Mouse (Mus musculus) stomach, embryonic 14.5 days (tissue): Measurements from ENCODE around the gene Tbc1d30. TPM values are rescaled to one million over a fixed set of nuclear protein-coding genes. Genes with fewer than 3 reads are reported as not detected.

Experiments
- ATAC-seq: fragments of 200-750 bp; cut with Nextera tagmentation; 2 replicates; pipeline ENCODE4 v1.8.0; 2017; ENCODE audit warnings: low read depth, moderate TSS enrichment; ENCODE audit not compliant: insufficient number of reproducible peaks, insufficient read depth, low FRiP score
- H3K27ac ChIP-seq: fragments of 300-500 bp; sonication (generic); 2 replicates; pipeline ENCODE4 v1.5.1; 2014; ENCODE audit warnings: mild to moderate bottlenecking, low read length, moderate library complexity, mixed read lengths
- H3K27me3 ChIP-seq: fragments of 300-500 bp; sonication (generic); 2 replicates; pipeline ENCODE4 v1.6.1; 2014; ENCODE audit warnings: low read length, control low read depth, mixed read lengths; ENCODE audit not compliant: control insufficient read depth, insufficient read depth
- H3K36me3 ChIP-seq: fragments of 300-500 bp; sonication (generic); 2 replicates; pipeline ENCODE4 v1.6.1; 2014; ENCODE audit warnings: mild to moderate bottlenecking, control low read depth, low read length, moderate library complexity, mixed read lengths; ENCODE audit not compliant: control insufficient read depth, insufficient read depth
- H3K4me1 ChIP-seq: fragments of 300-500 bp; sonication (generic); 2 replicates; pipeline ENCODE4 v1.6.1; 2014; ENCODE audit warnings: low read length, control low read depth, mixed read lengths; ENCODE audit not compliant: control insufficient read depth, insufficient read depth
- H3K4me2 ChIP-seq: fragments of 300-500 bp; sonication (generic); replicated peaks from 2 replicates; pipeline ENCODE4 v1.6.1; 2014; ENCODE audit warnings: low read depth, low read length, control low read depth
- H3K4me3 ChIP-seq: fragments of 300-500 bp; sonication (generic); 2 replicates; pipeline ENCODE4 v1.5.1; 2014; ENCODE audit warnings: low read depth, low read length, control low read depth
- H3K9ac ChIP-seq: fragments of 300-500 bp; sonication (generic); replicated peaks from 2 replicates; pipeline ENCODE4 v1.6.1; 2014; ENCODE audit warnings: low read depth, mild to moderate bottlenecking, control low read depth, low read length, moderate library complexity, mixed read lengths
- H3K9me3 ChIP-seq: fragments of 300-500 bp; sonication (generic); 2 replicates; pipeline ENCODE4 v1.6.1; 2016; ENCODE audit warnings: low read depth, low read length, control low read depth; ENCODE audit not compliant: control insufficient read depth
- WGBS: fragments of 180-500 bp; shearing (Covaris S2); extraction: QIAGEN DNeasy Blood & Tissue Kit; methylation state at CpG from one replicate; pipeline ENCODE4 v1.1.7; 2014; 5-methylcytosine and 5-hydroxymethylcytosine counted together
- polyA plus RNA-seq: library from polyadenylated mRNA; unstranded; fragments of >200 nt; fragmentation: Nextera tagmentation; extraction: Ambion mirVana; gene quantifications from 2 replicates; pipeline ENCODE4 v1.2.1, GENCODE M21; 2014

Tbc1d30 gene
- polyA plus RNA-seq, 1 experiment from 2014 or later = 6.1 TPM

DNA sequence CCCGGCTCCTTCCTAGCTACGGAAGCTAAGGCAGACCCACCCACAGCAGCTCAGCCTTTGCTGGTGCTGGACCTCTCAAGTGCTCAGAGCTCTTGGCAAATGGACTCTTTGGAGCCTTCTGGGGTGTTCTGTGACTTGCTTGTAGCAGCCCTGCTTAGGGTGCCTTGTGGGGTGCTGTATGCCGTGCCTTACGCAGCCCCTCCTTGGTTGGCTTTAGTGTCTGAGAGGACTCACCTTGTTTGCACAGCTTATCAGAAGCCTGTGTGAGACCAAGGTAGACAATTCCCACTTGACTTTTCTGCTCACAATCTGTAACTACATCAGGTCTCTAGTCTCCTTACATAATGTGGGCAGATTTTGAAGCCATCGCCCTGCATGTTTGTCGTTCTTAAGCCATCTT lies 34.6 kb upstream of the Tbc1d30 start:
- H3K9me3 ChIP-seq = no peaks in the 10 kb centered on the region
- 72% methylated on average over 6 of the region's 6 CpGs for WGBS
- H3K4me3 ChIP-seq = no peak overlapping the region
- H3K4me1 ChIP-seq = 0 out of 2 replicates have a peak, but pooled peaks cover 5% of the 10 kb centered on the region
- no peak overlapping the region for H3K9ac ChIP-seq
- no peak overlapping the region for H3K4me2 ChIP-seq
- ATAC-seq = no peak
- no peak overlapping the region for H3K27ac ChIP-seq
- H3K27me3 ChIP-seq = no peaks in the 10 kb centered on the region
- H3K36me3 ChIP-seq = peaks cover 52% of the 10 kb centered on the region

- Histone ChIP-seq H3K4me1 (0 out of 2 replicates have a peak, but pooled peaks cover 5% of the 10 kb centered on the region), H3K4me2 (no peak overlapping the region), H3K36me3 (peaks cover 53% of the 10 kb centered on the region), H3K9me3 (no peaks in the 10 kb centered on the region), H3K27ac (no peak overlapping the region), H3K27me3 (no peaks in the 10 kb centered on the region), H3K4me3 (no peak overlapping the region), H3K9ac (no peak overlapping the region)
- WGBS = 81% methylated on average over 13 of the region's 13 CpGs
- no peak for ATAC-seq
Measured at GRCm38 (mm10) chr10:121384710-121385109, 33.6 kb upstream of the Tbc1d30 start.

DNA sequence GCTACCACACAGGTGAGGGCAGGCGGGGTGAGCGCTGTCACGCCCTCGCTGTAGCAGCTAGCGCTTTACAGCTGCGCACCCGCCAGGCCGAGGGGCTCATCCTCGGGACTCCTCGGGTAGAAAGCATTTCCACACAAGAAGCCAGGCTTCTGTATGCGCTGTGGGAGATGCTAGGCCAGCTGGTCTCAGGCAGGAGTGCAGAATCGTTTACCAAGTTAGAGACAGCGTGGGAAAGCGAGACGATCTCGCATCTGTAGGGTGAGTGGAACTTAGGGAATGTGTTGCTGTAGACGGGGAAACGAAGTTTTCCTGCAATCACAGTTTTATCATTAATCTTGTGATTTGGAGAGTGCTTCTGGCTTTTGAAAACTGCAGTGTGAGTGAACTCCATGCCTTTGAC lies 30.2 kb upstream of the Tbc1d30 start:
- no peak overlapping the region for H3K4me2 ChIP-seq
- no peaks in the 10 kb centered on the region for H3K9me3 ChIP-seq
- ATAC-seq = no peak
- H3K9ac ChIP-seq = no peak overlapping the region
- 75% methylated on average over 18 of the region's 18 CpGs for WGBS
- H3K36me3 ChIP-seq = peaks cover 55% of the 10 kb centered on the region
- 0 out of 2 replicates have a peak, but pooled peaks cover 4% of the 10 kb centered on the region for H3K4me1 ChIP-seq
- H3K27me3 ChIP-seq = no peaks in the 10 kb centered on the region
- no peak overlapping the region for H3K27ac ChIP-seq
- H3K4me3 ChIP-seq = no peak overlapping the region

- Histone ChIP-seq H3K27me3 (no peaks in the 10 kb centered on the region), H3K4me3 (no peak overlapping the region), H3K4me2 (no peak overlapping the region), H3K4me1 (no peaks in the 10 kb centered on the region), H3K36me3 (peaks cover 56% of the 10 kb centered on the region), H3K9ac (no peak overlapping the region), H3K27ac (no peak overlapping the region), H3K9me3 (no peaks in the 10 kb centered on the region)
- no peak for ATAC-seq
- WGBS = 99% methylated on average over 3 of the region's 3 CpGs
Measured at GRCm38 (mm10) chr10:121379387-121379786, 28.3 kb upstream of the Tbc1d30 start.

DNA sequence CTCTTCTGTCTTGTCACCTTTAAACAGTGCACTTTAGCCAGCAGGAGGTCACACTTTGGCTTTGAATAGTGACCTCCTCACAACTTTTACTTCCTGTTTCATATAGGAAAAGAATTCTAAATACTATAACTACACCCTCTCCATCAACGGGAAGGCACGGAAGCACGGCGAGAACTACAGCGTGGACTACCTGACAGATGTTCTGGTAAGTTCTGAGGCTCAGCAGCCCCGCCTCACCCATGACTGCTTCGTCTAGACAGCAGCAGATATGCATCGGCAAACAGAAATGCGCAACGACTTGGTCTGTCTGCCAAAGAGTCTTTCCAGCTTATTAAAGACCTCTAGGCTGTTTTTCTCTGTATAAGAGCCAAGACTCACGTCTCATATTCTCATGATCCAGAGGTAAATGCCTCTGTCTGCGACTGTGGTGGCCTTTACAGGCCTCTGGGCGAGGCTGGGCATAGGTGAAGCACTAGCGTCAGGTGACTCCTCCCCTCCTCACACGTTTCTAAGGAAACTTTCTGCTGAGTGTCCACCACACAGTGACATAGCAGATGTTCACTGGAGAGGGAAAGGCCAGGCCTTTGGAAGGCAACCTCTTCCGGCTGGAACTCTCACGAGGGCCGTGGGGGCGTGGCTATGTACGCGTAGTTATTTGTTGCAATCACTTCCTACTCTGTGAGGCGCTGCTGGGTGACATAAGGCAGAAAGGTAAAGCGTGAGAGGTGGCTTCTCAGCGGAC lies 25.6 kb upstream of the Tbc1d30 start:
- no peak for ATAC-seq

DNA sequence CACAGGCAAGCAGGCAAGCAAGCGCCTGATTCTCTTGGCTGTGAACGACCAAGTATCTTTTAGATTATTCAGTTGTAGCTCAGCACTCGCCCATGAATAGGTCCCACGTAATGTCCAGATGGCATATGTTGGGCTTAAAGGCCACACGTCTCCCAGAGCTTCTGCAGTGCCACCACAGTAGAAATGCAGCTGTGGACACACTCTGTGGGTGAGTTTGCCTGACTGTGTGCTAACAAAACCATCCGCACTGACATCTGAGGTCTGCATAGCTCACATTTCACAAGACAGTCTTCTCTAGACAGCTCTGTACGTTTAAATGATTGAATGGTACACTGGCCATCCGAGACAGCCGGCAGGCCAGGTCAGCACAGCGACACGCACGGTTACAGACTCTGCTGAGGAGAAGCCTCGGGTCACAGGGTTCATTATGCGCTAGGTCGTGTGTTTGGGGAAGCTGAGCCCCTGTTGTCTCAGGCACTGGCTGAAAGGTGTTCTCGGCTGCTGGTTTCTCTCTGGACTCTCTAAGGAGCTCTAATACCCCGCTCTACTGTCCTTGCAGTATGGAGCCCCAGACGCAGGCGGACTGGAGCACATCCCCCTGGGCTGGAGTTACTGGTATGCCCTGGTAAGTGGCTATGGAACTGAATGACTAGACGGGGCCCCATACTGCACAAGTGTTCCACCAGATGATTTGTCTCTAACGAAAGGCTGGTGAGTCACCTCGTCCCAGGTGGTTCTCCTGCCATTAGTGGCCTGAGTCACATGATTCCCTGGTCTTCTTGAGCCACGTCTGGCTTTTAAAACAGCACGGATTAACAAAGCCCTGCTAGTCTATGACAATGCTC lies 24.8 kb upstream of the Tbc1d30 start:
- Histone ChIP-seq H3K36me3 (peaks cover 41% of the 10 kb centered on the region), H3K4me1 (no peaks in the 10 kb centered on the region), H3K27me3 (no peaks in the 10 kb centered on the region), H3K27ac (no peak overlapping the region), H3K4me2 (no peak overlapping the region), H3K9me3 (no peaks in the 10 kb centered on the region), H3K9ac (no peak overlapping the region), H3K4me3 (no peak overlapping the region)
- 68% methylated on average over 24 of the region's 24 CpGs for WGBS
- no peak for ATAC-seq

More for the DNA sequence above, 25.6 kb upstream of the Tbc1d30 start:
- no peak overlapping the region for H3K27ac ChIP-seq
- H3K9me3 ChIP-seq = no peaks in the 10 kb centered on the region
- WGBS = 85% methylated on average over 24 of the region's 24 CpGs
- H3K4me2 ChIP-seq = no peak overlapping the region
- no peak overlapping the region for H3K4me3 ChIP-seq
- no peaks in the 10 kb centered on the region for H3K27me3 ChIP-seq
- H3K4me1 ChIP-seq = no peaks in the 10 kb centered on the region
- H3K9ac ChIP-seq = no peak overlapping the region
- peaks cover 45% of the 10 kb centered on the region for H3K36me3 ChIP-seq

GRCm38 (mm10) chr10:121374693-121375620 lies 23.9 kb upstream of the Tbc1d30 start:
- H3K9me3 ChIP-seq = no peaks in the 10 kb centered on the region
- no peaks in the 10 kb centered on the region for H3K4me1 ChIP-seq
- no peak overlapping the region for H3K9ac ChIP-seq
- H3K36me3 ChIP-seq = peaks cover 32% of the 10 kb centered on the region
- no peak for ATAC-seq
- H3K4me3 ChIP-seq = no peak overlapping the region
- H3K27me3 ChIP-seq = no peaks in the 10 kb centered on the region
- H3K27ac ChIP-seq = no peak overlapping the region
- WGBS = 80% methylated on average over 17 of the region's 17 CpGs
- H3K4me2 ChIP-seq = no peak overlapping the region

- Histone ChIP-seq H3K27ac (no peak overlapping the region), H3K4me1 (no peaks in the 10 kb centered on the region), H3K4me2 (no peak overlapping the region), H3K27me3 (no peaks in the 10 kb centered on the region), H3K9ac (no peak overlapping the region), H3K4me3 (no peak overlapping the region), H3K36me3 (peaks cover 27% of the 10 kb centered on the region), H3K9me3 (no peaks in the 10 kb centered on the region)
- ATAC-seq = no peak
- 72% methylated on average over 12 of the region's 12 CpGs for WGBS
Measured at GRCm38 (mm10) chr10:121374013-121374412, 22.9 kb upstream of the Tbc1d30 start.
